In the genomic region with DNA sequence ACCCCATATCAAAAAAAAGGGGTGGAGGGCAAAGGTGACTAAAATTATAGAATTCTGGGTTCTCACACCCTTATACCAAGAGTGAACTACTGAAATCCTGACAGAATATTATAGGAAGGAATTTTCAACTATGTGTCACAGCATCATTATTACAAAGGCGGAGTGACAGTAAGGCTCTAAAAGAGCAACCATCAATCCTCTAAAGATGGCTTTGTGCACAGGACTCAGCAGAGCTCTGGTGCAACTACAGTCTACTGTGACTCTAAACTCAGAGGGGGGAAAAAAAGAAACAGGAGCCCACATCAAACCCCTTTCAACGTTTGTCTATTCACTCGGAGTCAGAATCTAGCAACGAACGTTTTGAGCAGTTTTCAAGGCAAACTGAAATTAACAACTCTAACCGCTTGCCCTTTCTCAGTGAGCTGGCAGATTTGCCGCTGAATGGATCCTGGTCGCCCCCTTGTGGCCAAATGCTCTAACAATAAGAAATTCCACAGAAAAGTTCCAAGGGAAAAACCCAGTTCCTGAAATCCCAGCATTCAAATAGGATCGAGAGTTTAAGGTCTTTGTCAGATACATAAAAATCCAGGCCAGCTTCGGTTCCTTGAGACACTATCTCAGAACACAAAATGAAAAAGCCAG, we compare ENCODE assay signal across 8 mouse cellular contexts. TPM values are rescaled to one million over a fixed set of nuclear protein-coding genes. Genes with fewer than 3 reads are reported as not detected.
A peak's percentile ranks its signal among the peaks of the same experiment; 100 is the strongest.
DNase-seq lines count a peak whose midpoint lies in the region; ATAC-seq and TF ChIP-seq lines count a peak whose summit lies in the region.

No protein-coding gene starts in this region.

- TF ChIP-seq CTCF in forebrain, postnatal 0 days (IDR thresholded peaks at IDR 0.05; ENCODE audit: low read depth): peak; percentile 90

- H3K27me3 ChIP-seq in forebrain, postnatal 0 days (ENCODE audit: insufficient read depth, low read length): 0 out of 2 replicates have a peak, but pooled peaks cover 7% of the 10 kb centered on the region
- no peaks in the 10 kb centered on the region for H3K27me3 ChIP-seq in hindbrain, embryonic 14.5 days (ENCODE audit: control insufficient read depth, insufficient read depth, low read length)

- H3K4me2 ChIP-seq in forebrain, postnatal 0 days (ENCODE audit: low read depth): no peak overlapping the region
- H3K4me2 ChIP-seq in hindbrain, embryonic 14.5 days (replicated peaks): peak overlapping the region; percentile 30

- no peaks in the 10 kb centered on the region for H3K9me3 ChIP-seq in forebrain, postnatal 0 days (ENCODE audit: low read length)
- H3K9me3 ChIP-seq in hindbrain, embryonic 14.5 days (ENCODE audit: control insufficient read depth, low read length): no peaks in the 10 kb centered on the region

- H3K9ac ChIP-seq in forebrain, postnatal 0 days: no peak overlapping the region
- no peak overlapping the region for H3K9ac ChIP-seq in hindbrain, embryonic 14.5 days

- peak; percentile 28 for DNase-seq in MEL-GATA-1-ER (ENCODE audit: extremely low read depth, low read depth)
- peak; percentile 81 to 92 for DNase-seq in cerebellum, adult 18-20 months
- peak; percentile 93 for DNase-seq in forebrain, postnatal 0 days
- DNase-seq in hindbrain, embryonic 14.5 days (ENCODE audit: low spot score): peak; percentile 85
- DNase-seq in layer of hippocampus, postnatal 36 days: peak; percentile 60 to 79
- peak; percentile 61 for DNase-seq in lung, postnatal 25 days (ENCODE audit: low spot score)
- DNase-seq in right cerebral cortex, adult 18-20 months: peak; percentile 76
- no peak for DNase-seq in c-Kit-positive CD71-positive TER-119-positive erythroid progenitor cells, embryonic 14.5 days (ENCODE audit: low spot score)

- no peaks in the 10 kb centered on the region for H3K36me3 ChIP-seq in forebrain, postnatal 0 days (ENCODE audit: insufficient read depth)
- H3K36me3 ChIP-seq in hindbrain, embryonic 14.5 days (replicated peaks; ENCODE audit: control insufficient read depth, insufficient read depth): no peaks in the 10 kb centered on the region

- no peak overlapping the region for H3K27ac ChIP-seq in forebrain, postnatal 0 days (ENCODE audit: low read depth, low read length)
- no peak overlapping the region for H3K27ac ChIP-seq in hindbrain, embryonic 14.5 days

- H3K4me3 ChIP-seq in forebrain, postnatal 0 days (ENCODE audit: low read depth, low read length): 0 out of 2 replicates have a peak overlapping the region, but pooled peaks have one; percentile 9
- H3K4me3 ChIP-seq in hindbrain, embryonic 14.5 days (replicated peaks; ENCODE audit: low read length): no peak overlapping the region

- 9% methylated on average over 10 of the region's 10 CpGs for WGBS in forebrain, postnatal 0 days
- 12% methylated on average over 10 of the region's 10 CpGs for WGBS in hindbrain, embryonic 14.5 days

- H3K4me1 ChIP-seq in forebrain, postnatal 0 days (ENCODE audit: insufficient read depth): no peaks in the 10 kb centered on the region
- H3K4me1 ChIP-seq in hindbrain, embryonic 14.5 days (replicated peaks; ENCODE audit: control insufficient read depth, insufficient read depth, low read length): no peaks in the 10 kb centered on the region

- ATAC-seq in forebrain, postnatal 0 days: peak; percentile 51; the same call in 1 of the 2 replicates
- no peak; the same call in 1 of the 2 replicates for ATAC-seq in hindbrain, embryonic 14.5 days (ENCODE audit: low FRiP score)

RNA-seq across cellular contexts. Expression of a gene that starts 18.5 kb away (rescaled TPM):
- 0.08 and 0.14 TPM in 2 replicates for total RNA-seq in forebrain, postnatal 0 days (2014; rRNA removed)
- polyA plus RNA-seq in forebrain, postnatal 0 days (2015; fragmentation: Nextera tagmentation; extraction: Ambion mirVana): 0.05 and 0.08 TPM in 2 replicates
- polyA plus RNA-seq in hindbrain, embryonic 14.5 days (2014; fragmentation: Nextera tagmentation; extraction: Ambion mirVana): 0.17 and 0.34 TPM in 2 replicates
- not detected for total RNA-seq in layer of hippocampus, postnatal 36 days (2021)
